Mouse (Mus musculus) kidney, adult 2 months (tissue): ENCODE data around the gene Gm11938. TPM values are rescaled to one million over a fixed set of nuclear protein-coding genes. Genes with fewer than 3 reads are reported as not detected.

Source experiments
- DNase-seq: peaks from one replicate; pipeline ENCODE4 v3.0.0; 2021
- H3K27ac ChIP-seq: fragments of 200-500 bp; 2 replicates; pipeline ENCODE4 v1.5.1; 2012; ENCODE audit warnings: low read depth, low read length, control low read depth, inconsistent platforms; ENCODE audit not compliant: insufficient read depth
- H3K27me3 ChIP-seq: fragments of 200-500 bp; replicated peaks from 2 replicates; pipeline ENCODE4 v1.6.1; 2012; ENCODE audit warnings: mild to moderate bottlenecking, moderate library complexity, low read length, inconsistent platforms; ENCODE audit not compliant: control insufficient read depth, insufficient read depth
- H3K36me3 ChIP-seq: fragments of 200-500 bp; 2 replicates; pipeline ENCODE4 v1.6.1; 2012; ENCODE audit warnings: mild to moderate bottlenecking, moderate library complexity, low read length, inconsistent platforms; ENCODE audit not compliant: control insufficient read depth, insufficient read depth
- H3K4me1 ChIP-seq: fragments of 200-500 bp; 2 replicates; pipeline ENCODE4 v1.6.1; 2011; ENCODE audit warnings: low read length; ENCODE audit not compliant: control insufficient read depth, insufficient read depth
- H3K4me3 ChIP-seq: fragments of 200-500 bp; 2 replicates; pipeline ENCODE4 v1.5.1; 2011; ENCODE audit warnings: mild to moderate bottlenecking, low read depth, low read length, control low read depth; ENCODE audit not compliant: insufficient read depth
- CTCF ChIP-seq: fragments of 200-500 bp; conservative IDR thresholded peaks from 2 replicates; pipeline ENCODE4 v1.5.1; 2011; ENCODE audit warnings: low read depth, mild to moderate bottlenecking, control low read depth, low read length, moderate library complexity, mixed read lengths; ENCODE audit not compliant: insufficient read depth, insufficient read length
- POLR2A ChIP-seq: fragments of 200-500 bp; IDR thresholded peaks from one replicate; pipeline ENCODE4 v1.6.1; 2011; ENCODE audit warnings: low read depth, low read length, control low read depth
- WGBS: fragments of 180-500 bp; shearing (Covaris S2); methylation state at CpG from one replicate; pipeline ENCODE4 v1.1.7; 2018; 5-methylcytosine and 5-hydroxymethylcytosine counted together
- polyA plus RNA-seq: library from polyadenylated mRNA; depleted of rRNA; stranded (reverse); fragments of >200 nt; gene quantifications from 2 replicates; pipeline ENCODE4 v1.2.3, GENCODE M21; 2012; rRNA removed

The Gm11938 gene
- polyA plus RNA-seq, 1 experiment: not detected

- WGBS: 44% methylated on average over 4 of the region's 4 CpGs
- H3K36me3 ChIP-seq: no peaks in the 10 kb centered on the region
Measured at GRCm38 (mm10) chr11:99573164-99573563, 29.9 kb downstream of the Gm11938 start.

GRCm38 (mm10) chr11:99566530-99566929 is 36.6 kb downstream of the Gm11938 start, which contains the start of gene Krtap3-1:
Krtap3-1 (minus strand) TSS chr11:99566630.
- DNase-seq: no peak
- H3K36me3 ChIP-seq: no peaks in the 10 kb centered on the region
- TF ChIP-seq POLR2A (no peak), CTCF (no peak)
- no peak within 1 kb of the TSS for H3K27ac ChIP-seq
- H3K4me1 ChIP-seq: no peaks in the 10 kb centered on the region
- H3K27me3 ChIP-seq: no peaks in the 10 kb centered on the region; the same call in 1 of the 2 replicates
- H3K4me3 ChIP-seq: no peak within 1 kb of the TSS
- 75% methylated on average over 7 of the region's 7 CpGs for whole genome bisulfite sequencing

More at GRCm38 (mm10) chr11:99573164-99573563, 29.9 kb downstream of the Gm11938 start:
- TF ChIP-seq CTCF (no peak), POLR2A (no peak)
- no peaks in the 10 kb centered on the region for H3K4me1 ChIP-seq
- H3K4me3 ChIP-seq: no peak overlapping the region
- no peak overlapping the region for H3K27ac ChIP-seq
- DNase-seq: no peak
- H3K27me3 ChIP-seq: no peaks in the 10 kb centered on the region; the same call in 1 of the 2 replicates

- no peak for DNase-seq
- Histone ChIP-seq H3K4me1 (no peaks in the 10 kb centered on the region), H3K27ac (no peak overlapping the region), H3K27me3 (no peaks in the 10 kb centered on the region; the same call in 1 of the 2 replicates), H3K36me3 (no peaks in the 10 kb centered on the region), H3K4me3 (no peak overlapping the region)
- WGBS: 63% methylated on average over 6 of the region's 6 CpGs
- no peak for TF ChIP-seq CTCF
- TF ChIP-seq POLR2A: no peak
Measured at GRCm38 (mm10) chr11:99562580-99562979, 40.5 kb downstream of the Gm11938 start.

GRCm38 (mm10) chr11:99559366-99559765 is 43.7 kb downstream of the Gm11938 start, which contains the start of gene Gm11939:
Gm11939 (minus strand) TSS chr11:99559466.
- no peak for TF ChIP-seq CTCF
- no peak for TF ChIP-seq POLR2A
- Histone ChIP-seq H3K4me1 (no peaks in the 10 kb centered on the region), H3K27me3 (no peaks in the 10 kb centered on the region; the same call in 1 of the 2 replicates), H3K4me3 (no peak within 1 kb of the TSS), H3K27ac (no peak within 1 kb of the TSS), H3K36me3 (no peaks in the 10 kb centered on the region)
- WGBS: 91% methylated on average over 9 of the region's 9 CpGs
- DNase-seq: no peak

- no peak for DNase-seq
- TF ChIP-seq CTCF: no peak
- TF ChIP-seq POLR2A: no peak
- Histone ChIP-seq H3K27me3 (no peaks in the 10 kb centered on the region), H3K4me3 (no peak overlapping the region), H3K36me3 (no peaks in the 10 kb centered on the region), H3K4me1 (no peaks in the 10 kb centered on the region), H3K27ac (no peak overlapping the region)
- 40% methylated on average over 3 of the region's 3 CpGs for WGBS
Measured at GRCm38 (mm10) chr11:99557976-99558745, 44.9 kb downstream of the Gm11938 start.

GRCm38 (mm10) chr11:99556753-99557152 is 46.4 kb downstream of the Gm11938 start, which contains the start of gene Krtap3-2:
Krtap3-2 (minus strand) TSS chr11:99556853.
- H3K4me1 ChIP-seq: no peaks in the 10 kb centered on the region
- 92% methylated on average over 2 of the region's 2 CpGs for WGBS

GRCm38 (mm10) chr11:99556195-99556594 is 46.9 kb downstream of the Gm11938 start:
- WGBS: 95% methylated on average over 2 of the region's 2 CpGs
- TF ChIP-seq CTCF (no peak), POLR2A (no peak)

More at GRCm38 (mm10) chr11:99556753-99557152, 46.4 kb downstream of the Gm11938 start, which contains the start of gene Krtap3-2:
- H3K4me3 ChIP-seq: no peak within 1 kb of the TSS
- TF ChIP-seq CTCF (no peak), POLR2A (no peak)
- H3K27ac ChIP-seq: peak within 1 kb of the TSS; percentile 5; the same call in 1 of the 2 replicates
- no peaks in the 10 kb centered on the region for H3K27me3 ChIP-seq
- no peak for DNase-seq
- no peaks in the 10 kb centered on the region for H3K36me3 ChIP-seq

More at GRCm38 (mm10) chr11:99556195-99556594, 46.9 kb downstream of the Gm11938 start:
- H3K36me3 ChIP-seq: no peaks in the 10 kb centered on the region
- DNase-seq: no peak
- no peaks in the 10 kb centered on the region for H3K4me1 ChIP-seq
- H3K4me3 ChIP-seq: no peak overlapping the region
- H3K27ac ChIP-seq: no peak overlapping the region
- H3K27me3 ChIP-seq: no peaks in the 10 kb centered on the region

Other genes with a start within 250 kb of the Gm11938 start
- gene Krt28, start 228.4 kb downstream of the Gm11938 start, polyA plus RNA-seq: 0.05 TPM in 1 of 2 replicates, not detected in the other
- 2.4 and 3.1 TPM in 2 replicates for gene Krt10, start 213.9 kb downstream of the Gm11938 start, polyA plus RNA-seq
- gene Krt12, start 181.0 kb downstream of the Gm11938 start, polyA plus RNA-seq: not detected in 2 replicates
- 0.13 and 0.23 TPM in 2 replicates for gene Krt20, start 165.2 kb downstream of the Gm11938 start, polyA plus RNA-seq
- gene Krt23, start 110.2 kb downstream of the Gm11938 start, polyA plus RNA-seq: 2.7 and 3.5 TPM in 2 replicates
- not detected in 2 replicates for gene Krt39, start 82.0 kb downstream of the Gm11938 start, polyA plus RNA-seq
- gene Krt40, start 60.1 kb downstream of the Gm11938 start, polyA plus RNA-seq: not detected in 2 replicates
- not detected in 2 replicates for gene Krtap3-3, start 52.4 kb downstream of the Gm11938 start, polyA plus RNA-seq
- not detected in 2 replicates for gene Krtap3-2, start 46.5 kb downstream of the Gm11938 start, polyA plus RNA-seq
- gene Gm11939, start 43.8 kb downstream of the Gm11938 start, polyA plus RNA-seq: not detected in 2 replicates
- gene Krtap3-1, start 36.7 kb downstream of the Gm11938 start, polyA plus RNA-seq: not detected in 2 replicates
- not detected in 2 replicates for gene Krtap1-5, start 22.3 kb downstream of the Gm11938 start, polyA plus RNA-seq
- gene Krtap1-4, start 19.7 kb downstream of the Gm11938 start, polyA plus RNA-seq: not detected in 2 replicates
- gene Krtap1-3, start 12.0 kb downstream of the Gm11938 start, polyA plus RNA-seq: not detected in 2 replicates
- not detected in 2 replicates for gene Krtap9-3, start 5.2 kb downstream of the Gm11938 start, polyA plus RNA-seq
- not detected in 2 replicates for gene Gm11937, start 6.9 kb upstream of the Gm11938 start, polyA plus RNA-seq
- gene Krtap2-4, start 11.5 kb upstream of the Gm11938 start, polyA plus RNA-seq: not detected in 2 replicates
- gene Gm11562, start 17.1 kb upstream of the Gm11938 start, polyA plus RNA-seq: not detected in 2 replicates
- gene Krtap4-1, start 24.9 kb upstream of the Gm11938 start, polyA plus RNA-seq: not detected in 2 replicates
- not detected in 2 replicates for gene Krtap4-2, start 31.8 kb upstream of the Gm11938 start, polyA plus RNA-seq
- gene Krtap4-7, start 40.8 kb upstream of the Gm11938 start, polyA plus RNA-seq: not detected in 2 replicates
- not detected in 2 replicates for gene Gm11555, start 46.9 kb upstream of the Gm11938 start, polyA plus RNA-seq
- not detected in 2 replicates for gene Gm11563, start 55.7 kb upstream of the Gm11938 start, polyA plus RNA-seq
- gene Krtap4-6, start 62.7 kb upstream of the Gm11938 start, polyA plus RNA-seq: not detected in 2 replicates
- gene Gm14190, start 87.4 kb upstream of the Gm11938 start, polyA plus RNA-seq: not detected in 2 replicates
- gene Gm14180, start 131.0 kb upstream of the Gm11938 start, polyA plus RNA-seq: not detected in 2 replicates
- gene Gm11595, start 169.6 kb upstream of the Gm11938 start, polyA plus RNA-seq: not detected in 2 replicates
- gene Krtap4-8, start 177.4 kb upstream of the Gm11938 start, polyA plus RNA-seq: not detected in 2 replicates
- gene Krtap4-9, start 181.9 kb upstream of the Gm11938 start, polyA plus RNA-seq: not detected in 2 replicates
- gene Gm11596, start 190.2 kb upstream of the Gm11938 start, polyA plus RNA-seq: not detected in 2 replicates
- gene Gm11569, start 195.6 kb upstream of the Gm11938 start, polyA plus RNA-seq: not detected in 2 replicates
- not detected in 2 replicates for gene Gm11554, start 201.1 kb upstream of the Gm11938 start, polyA plus RNA-seq
- gene Krtap4-13, start 206.6 kb upstream of the Gm11938 start, polyA plus RNA-seq: not detected in 2 replicates
- gene Gm11564, start 212.4 kb upstream of the Gm11938 start, polyA plus RNA-seq: not detected in 2 replicates
- gene 2300003K06Rik, start 234.8 kb upstream of the Gm11938 start, polyA plus RNA-seq: not detected in 2 replicates
- not detected in 2 replicates for gene Krtap4-16, start 248.3 kb upstream of the Gm11938 start, polyA plus RNA-seq